Mouse (Mus musculus) cerebellum, postnatal 36 days (tissue): ENCODE measurements at regions not wholly inside any gene's neighbourhood (a gene's known extent, or its start where the extent isn't known, plus 50 kb on each side); places are given as distances from the start of the nearest gene placed in this dataset.
"Not testable (repeated sequence)": the region's sequence is repeated elsewhere in the genome, so short reads cannot be mapped to it uniquely, and the experiment has no call there.

Source experiments
- DNase-seq, 2 experiments: peaks; one replicate each; pipeline ENCODE4 v3.0.0; 2021 to 2022; ENCODE audit warnings: mixed read lengths in 2 of 2

DNA sequence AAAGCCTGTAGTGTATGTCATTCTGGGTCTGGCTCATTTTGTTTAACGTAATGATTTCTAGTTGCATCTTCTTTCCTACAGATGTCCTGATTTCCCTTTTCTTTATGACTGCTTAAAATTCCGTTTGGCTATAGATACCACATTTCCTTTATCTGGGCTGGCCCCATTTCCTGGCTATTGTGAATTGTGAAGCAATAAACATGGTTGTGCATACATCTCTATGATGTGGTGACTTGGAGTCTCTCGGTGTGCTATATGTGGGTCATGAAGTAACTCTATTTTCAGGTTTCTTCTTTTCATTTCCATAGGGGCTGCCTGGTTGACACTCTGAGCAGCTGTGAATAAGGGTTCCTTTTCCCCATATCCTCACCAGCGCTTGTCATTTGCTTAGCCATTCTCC lies 336.7 kb upstream of the Tbl1xr1 start:
- DNase-seq, result no peak

DNA sequence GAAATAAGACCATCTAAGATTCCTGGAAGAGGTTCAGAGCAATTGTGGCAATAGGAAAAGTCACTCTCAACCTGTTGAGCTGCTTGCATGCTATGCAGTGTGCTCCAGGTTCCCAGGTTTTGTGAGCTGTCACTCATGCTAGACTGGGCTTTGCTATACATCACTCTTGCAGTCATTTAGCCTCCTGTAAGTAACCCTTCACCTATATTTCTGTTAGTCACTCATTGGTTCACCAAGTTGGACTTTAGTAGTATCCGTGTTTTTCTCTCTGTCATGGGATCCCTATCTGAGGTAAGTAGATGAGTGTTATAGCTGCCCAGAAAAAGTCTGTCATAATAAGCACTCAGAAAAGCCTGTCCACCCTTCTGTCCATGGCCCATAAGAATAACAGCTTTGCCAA lies 332.3 kb upstream of the Tbl1xr1 start:
- no peak for DNase-seq

DNA sequence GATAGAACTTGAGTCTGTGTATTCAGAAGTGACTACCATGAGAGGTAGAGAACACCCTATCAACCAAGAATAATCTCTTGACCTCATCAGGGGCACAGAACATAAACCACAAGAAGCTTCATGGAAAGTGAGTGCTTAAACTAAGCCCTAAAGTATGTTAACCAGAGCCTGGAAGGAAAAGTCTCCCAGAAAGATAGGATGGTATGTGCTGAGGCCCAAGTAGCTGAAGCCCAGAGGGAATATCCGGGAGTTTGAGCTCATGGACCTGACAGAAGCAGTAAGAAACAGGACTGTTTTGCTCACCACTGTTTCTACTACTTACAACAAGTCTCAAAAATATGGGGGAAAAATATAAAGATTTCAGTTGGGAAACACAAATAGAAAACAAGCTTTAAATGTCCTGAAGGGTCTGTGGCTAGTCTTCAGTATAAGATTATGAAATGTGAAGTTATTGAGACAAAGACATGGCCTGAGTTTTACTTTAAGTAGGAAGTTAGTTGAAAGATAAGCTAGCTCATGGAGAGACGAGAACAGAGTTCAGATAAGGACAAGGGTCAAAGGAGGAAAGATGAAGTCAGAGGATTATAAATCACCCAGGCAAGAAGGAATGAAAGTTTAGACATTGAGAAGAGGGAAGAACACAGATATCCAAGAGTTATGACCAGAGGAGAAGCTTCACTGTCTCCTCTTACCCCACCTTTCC lies 315.8 kb upstream of the Tbl1xr1 start:
- no peak for DNase-seq

DNA sequence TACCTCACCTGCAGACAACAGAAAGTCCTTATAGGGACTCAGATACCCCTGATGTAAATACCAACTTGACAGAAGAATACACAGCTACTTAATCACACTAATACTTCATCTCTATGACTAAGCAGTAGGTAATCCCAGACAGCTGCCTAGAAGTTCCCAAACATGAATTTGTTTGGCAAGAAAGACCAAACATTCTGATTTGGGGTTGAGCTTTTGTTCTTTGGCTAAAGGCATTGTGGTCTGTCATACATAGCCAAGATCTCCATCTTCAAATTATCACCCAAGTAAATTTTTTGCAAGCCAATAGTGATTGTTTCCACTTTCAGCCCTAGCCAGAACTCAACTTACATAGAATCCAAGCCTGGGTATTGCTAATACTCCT lies 315.2 kb upstream of the Tbl1xr1 start:
- DNase-seq, result no peak

DNA sequence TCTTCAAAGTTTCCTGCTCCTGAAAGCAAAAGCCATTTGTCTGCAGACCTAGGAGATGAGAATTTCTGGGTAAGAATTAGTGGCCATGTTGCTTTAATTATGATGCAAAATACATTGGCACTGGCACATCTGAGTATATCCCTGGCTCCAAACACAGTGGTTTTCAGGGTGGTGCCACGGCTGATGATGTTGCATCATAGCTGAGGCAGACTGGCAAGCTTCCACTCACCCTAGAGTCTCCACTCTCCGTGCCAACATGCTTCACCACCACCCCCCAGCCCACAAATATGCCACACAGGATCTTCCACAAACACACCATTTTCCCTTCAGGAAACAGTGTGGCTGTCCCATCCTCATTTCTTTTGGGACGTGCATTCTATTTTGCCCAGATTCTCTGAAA lies 314.5 kb upstream of the Tbl1xr1 start:
- no peak for DNase-seq

DNA sequence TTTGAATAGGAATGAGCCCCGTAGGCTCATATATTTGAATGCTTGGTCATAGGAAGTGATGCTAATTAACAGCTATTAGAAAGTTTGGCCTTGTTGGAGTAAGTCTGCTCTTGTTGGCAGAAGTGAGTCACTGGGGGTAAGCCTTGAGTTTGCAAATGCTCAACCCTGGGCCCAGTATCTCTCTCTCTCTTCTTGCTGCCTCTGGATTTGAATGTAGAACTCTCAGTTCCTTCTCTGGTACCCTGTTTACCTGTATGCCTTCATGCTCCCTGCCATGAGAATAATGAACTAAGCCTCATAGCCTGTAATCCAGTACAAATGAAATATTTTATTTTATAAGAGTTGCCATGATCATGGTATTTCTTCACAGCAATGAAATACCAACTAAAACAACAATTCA lies 308.4 kb upstream of the Tbl1xr1 start:
- no peak for DNase-seq

- DNase-seq, result no peak
Observed at GRCm38 (mm10) chr3:21769920-21770547, 306.4 kb upstream of the Tbl1xr1 start.

- no peak for DNase-seq
Observed at GRCm38 (mm10) chr3:21771752-21772298, 304.6 kb upstream of the Tbl1xr1 start.

- no peak for DNase-seq
Observed at GRCm38 (mm10) chr3:21774172-21774842, 302.1 kb upstream of the Tbl1xr1 start.

- no peak for DNase-seq
Observed at GRCm38 (mm10) chr3:21778789-21779188, 297.7 kb upstream of the Tbl1xr1 start.

GRCm38 (mm10) chr3:21791983-21792631 lies 284.3 kb upstream of the Tbl1xr1 start:
- no peak for DNase-seq

GRCm38 (mm10) chr3:21798139-21798538 lies 278.3 kb upstream of the Tbl1xr1 start:
- DNase-seq, result no peak

DNA sequence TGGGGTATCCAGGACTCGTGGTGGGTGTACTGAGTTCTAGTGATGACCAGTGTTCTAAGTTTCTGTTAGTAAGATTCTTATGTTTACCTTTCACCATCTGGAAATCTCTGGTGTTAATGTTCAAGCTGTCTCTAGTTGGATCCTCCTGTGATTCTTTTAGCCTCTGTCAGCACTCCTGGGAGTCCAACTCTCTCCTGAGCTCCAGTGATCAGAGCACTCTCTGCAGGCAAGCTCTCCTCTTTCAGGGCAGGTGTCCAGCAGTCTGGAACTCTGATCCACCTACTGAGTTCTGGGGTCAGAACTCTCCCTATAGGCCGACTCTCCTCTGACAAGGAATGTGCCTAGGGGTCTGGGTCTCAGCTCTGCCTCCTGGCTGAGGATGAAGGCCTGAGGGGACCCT lies 272.6 kb upstream of the Tbl1xr1 start:
- DNase-seq, result not testable (repeated sequence)

- DNase-seq, result no peak
Observed at GRCm38 (mm10) chr3:21806494-21807157, 269.8 kb upstream of the Tbl1xr1 start.

DNA sequence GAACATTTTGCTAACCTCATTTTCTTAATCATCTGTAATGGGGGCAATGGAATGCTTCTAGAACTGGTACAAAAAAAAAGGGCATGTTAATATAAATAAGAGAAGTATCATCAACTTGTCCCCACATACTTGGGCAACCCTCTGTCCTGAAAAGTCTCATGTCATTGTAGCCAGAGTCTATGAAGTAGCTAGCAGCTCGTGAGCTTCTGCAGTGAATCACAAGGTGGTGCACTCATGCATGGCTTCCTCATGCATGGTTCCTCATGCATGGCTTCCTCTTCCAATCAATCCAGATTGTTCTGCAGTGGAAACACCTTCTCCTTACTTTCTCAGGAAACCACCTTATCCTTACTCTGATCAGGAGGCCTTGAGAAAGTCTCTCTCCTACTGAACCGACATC lies 267.9 kb upstream of the Tbl1xr1 start:
- no peak for DNase-seq

- no peak for DNase-seq
Observed at GRCm38 (mm10) chr3:21809769-21810470, 266.5 kb upstream of the Tbl1xr1 start.

GRCm38 (mm10) chr3:21813401-21813800 lies 263.1 kb upstream of the Tbl1xr1 start:
- no peak for DNase-seq

GRCm38 (mm10) chr3:21816968-21817858 lies 259.2 kb upstream of the Tbl1xr1 start:
- DNase-seq, result no peak

- no peak for DNase-seq
Observed at GRCm38 (mm10) chr3:21819030-21819429, 257.4 kb upstream of the Tbl1xr1 start.

DNA sequence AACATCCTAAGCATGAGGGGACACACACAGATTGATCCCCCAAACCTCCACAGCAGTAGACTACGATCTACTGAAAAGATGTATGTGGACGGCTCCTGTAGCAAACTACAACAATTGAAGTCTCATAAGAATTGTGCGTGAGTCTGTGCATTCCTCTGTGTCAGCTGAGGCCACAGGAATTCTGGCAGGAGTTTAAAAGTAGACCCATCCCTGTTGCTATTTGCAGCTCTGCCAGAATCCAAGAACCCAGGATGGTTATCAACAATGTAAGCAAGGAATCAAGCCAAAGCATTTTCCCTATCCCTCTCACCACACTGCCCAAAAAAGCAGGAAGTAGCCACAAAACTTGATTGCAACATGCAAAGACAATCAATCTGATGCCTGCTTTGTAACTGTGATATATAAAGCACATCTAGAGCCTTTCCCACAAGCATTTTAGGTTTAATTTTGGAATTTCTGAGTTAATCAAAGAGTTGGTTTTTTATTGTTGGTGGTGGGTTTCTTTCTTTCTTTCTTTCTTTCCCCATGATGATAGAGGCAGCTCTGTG lies 256.3 kb upstream of the Tbl1xr1 start:
- no peak for DNase-seq

DNA sequence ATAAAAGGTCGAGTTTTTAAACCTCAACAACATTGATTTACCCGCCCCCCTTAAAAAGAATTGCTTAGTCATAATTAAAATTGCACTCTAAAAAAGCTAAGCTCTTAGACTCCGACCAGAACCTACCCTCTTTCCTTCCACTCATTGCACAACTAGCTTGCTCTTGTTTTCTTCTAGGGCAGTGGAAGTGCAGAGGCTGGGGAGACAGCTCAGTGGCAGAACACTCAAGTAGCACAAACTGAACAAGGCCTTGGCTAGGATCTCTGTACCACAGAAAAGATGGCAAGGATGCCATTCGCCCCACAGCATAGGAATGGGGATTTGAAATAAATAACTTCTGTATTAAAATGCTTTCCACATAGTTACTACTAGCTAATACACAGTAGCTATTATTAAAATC lies 253.8 kb upstream of the Tbl1xr1 start:
- no peak for DNase-seq
